Mouse (Mus musculus): Measurements from ENCODE around the gene Ifitm3. TPM values are rescaled to one million over a fixed set of nuclear protein-coding genes. Genes with fewer than 3 reads are reported as not detected.
"Not testable (repeated sequence)": the region's sequence is repeated elsewhere in the genome, so short reads cannot be mapped to it uniquely, and the experiment has no call there.

Gene Ifitm3
- polyA plus RNA-seq, 1 experiment = 313 TPM

GRCm38 (mm10) chr7:140971479-140972171, 38.9 kb downstream of the Ifitm3 start:
- DNase-seq = peak; percentile 69
- WGBS = 72% methylated on average over 8 of the region's 8 CpGs
- Histone ChIP-seq H3K27ac (ENCODE audit: insufficient read depth, low read depth, low read length) (peak overlapping the region; percentile 85), H3K4me3 (ENCODE audit: insufficient read depth, low read depth, low read length) (no peak overlapping the region), H3K36me3 (ENCODE audit: control insufficient read depth, insufficient read depth, low read length) (no peaks in the 10 kb centered on the region), H3K4me1 (ENCODE audit: control insufficient read depth, insufficient read depth, low read length) (no peaks in the 10 kb centered on the region), H3K27me3 (replicated peaks; ENCODE audit: control insufficient read depth, insufficient read depth, low read length) (no peaks in the 10 kb centered on the region)
- TF ChIP-seq CTCF (conservative IDR thresholded peaks at IDR 0.05; ENCODE audit: insufficient read depth, insufficient read length, low read depth, low read length) = no peak
- TF ChIP-seq POLR2A (IDR thresholded peaks at IDR 0.05; ENCODE audit: low read depth, low read length) = no peak

GRCm38 (mm10) chr7:140970931-140971330, 39.6 kb downstream of the Ifitm3 start:
- 64% methylated on average over 7 of the region's 7 CpGs for WGBS
- Histone ChIP-seq H3K27me3 (replicated peaks; ENCODE audit: control insufficient read depth, insufficient read depth, low read length) (no peaks in the 10 kb centered on the region), H3K36me3 (ENCODE audit: control insufficient read depth, insufficient read depth, low read length) (no peaks in the 10 kb centered on the region), H3K4me3 (ENCODE audit: insufficient read depth, low read depth, low read length) (no peak overlapping the region), H3K27ac (ENCODE audit: insufficient read depth, low read depth, low read length) (peak overlapping the region; percentile 22), H3K4me1 (ENCODE audit: control insufficient read depth, insufficient read depth, low read length) (no peaks in the 10 kb centered on the region)
- TF ChIP-seq CTCF (conservative IDR thresholded peaks at IDR 0.05; ENCODE audit: insufficient read depth, insufficient read length, low read depth, low read length) = no peak
- TF ChIP-seq POLR2A (IDR thresholded peaks at IDR 0.05; ENCODE audit: low read depth, low read length) = no peak
- no peak for DNase-seq

- H3K27ac ChIP-seq (ENCODE audit: insufficient read depth, low read depth, low read length); H3K27me3 ChIP-seq (replicated peaks; ENCODE audit: control insufficient read depth, insufficient read depth, low read length); DNase-seq; H3K36me3 ChIP-seq (ENCODE audit: control insufficient read depth, insufficient read depth, low read length); H3K4me1 ChIP-seq (ENCODE audit: control insufficient read depth, insufficient read depth, low read length): not testable (repeated sequence)
- 72% methylated on average over 3 of the region's 3 CpGs for WGBS
- peak overlapping the region; percentile 13; the same call in 1 of the 2 replicates for H3K4me3 ChIP-seq (ENCODE audit: insufficient read depth, low read depth, low read length)
Observed at GRCm38 (mm10) chr7:140968710-140969109, 41.9 kb downstream of the Ifitm3 start.

GRCm38 (mm10) chr7:140967862-140968591, 42.5 kb downstream of the Ifitm3 start:
- Histone ChIP-seq H3K4me3 (ENCODE audit: insufficient read depth, low read depth, low read length) (peak overlapping the region; percentile 34), H3K36me3 (ENCODE audit: control insufficient read depth, insufficient read depth, low read length) (no peaks in the 10 kb centered on the region), H3K4me1 (ENCODE audit: control insufficient read depth, insufficient read depth, low read length) (no peaks in the 10 kb centered on the region), H3K27me3 (replicated peaks; ENCODE audit: control insufficient read depth, insufficient read depth, low read length) (no peaks in the 10 kb centered on the region), H3K27ac (ENCODE audit: insufficient read depth, low read depth, low read length) (peak overlapping the region; percentile 35; the same call in 1 of the 2 replicates)
- 47% methylated on average over 14 of the region's 14 CpGs for WGBS
- no peak for DNase-seq
- TF ChIP-seq CTCF (conservative IDR thresholded peaks at IDR 0.05; ENCODE audit: insufficient read depth, insufficient read length, low read depth, low read length) = no peak
- no peak for TF ChIP-seq POLR2A (IDR thresholded peaks at IDR 0.05; ENCODE audit: low read depth, low read length)

GRCm38 (mm10) chr7:140966921-140967320, 43.6 kb downstream of the Ifitm3 start, which contains the start of gene Ifitm1:
TSS of gene Ifitm1 (plus strand) at chr7:140967221.
- H3K4me3 ChIP-seq (ENCODE audit: insufficient read depth, low read depth, low read length) = no peak within 1 kb of the TSS
- TF ChIP-seq POLR2A (IDR thresholded peaks at IDR 0.05; ENCODE audit: low read depth, low read length) = no peak
- no peak for TF ChIP-seq CTCF (conservative IDR thresholded peaks at IDR 0.05; ENCODE audit: insufficient read depth, insufficient read length, low read depth, low read length)
- peak within 1 kb of the TSS; percentile 35; the same call in 1 of the 2 replicates for H3K27ac ChIP-seq (ENCODE audit: insufficient read depth, low read depth, low read length)
- no peaks in the 10 kb centered on the region for H3K4me1 ChIP-seq (ENCODE audit: control insufficient read depth, insufficient read depth, low read length)
- no peaks in the 10 kb centered on the region for H3K36me3 ChIP-seq (ENCODE audit: control insufficient read depth, insufficient read depth, low read length)
- no peak for DNase-seq
- 95% methylated on average over 4 of the region's 4 CpGs for WGBS
- no peaks in the 10 kb centered on the region for H3K27me3 ChIP-seq (replicated peaks; ENCODE audit: control insufficient read depth, insufficient read depth, low read length)

- TF ChIP-seq POLR2A (IDR thresholded peaks at IDR 0.05; ENCODE audit: low read depth, low read length) (no peak), CTCF (conservative IDR thresholded peaks at IDR 0.05; ENCODE audit: insufficient read depth, insufficient read length, low read depth, low read length) (no peak)
Observed at GRCm38 (mm10) chr7:140962733-140963132, 47.8 kb downstream of the Ifitm3 start.

GRCm38 (mm10) chr7:140961416-140961815, 49.2 kb downstream of the Ifitm3 start:
- no peak overlapping the region for H3K4me3 ChIP-seq (ENCODE audit: insufficient read depth, low read depth, low read length)
- no peaks in the 10 kb centered on the region for H3K4me1 ChIP-seq (ENCODE audit: control insufficient read depth, insufficient read depth, low read length)
- TF ChIP-seq CTCF (conservative IDR thresholded peaks at IDR 0.05; ENCODE audit: insufficient read depth, insufficient read length, low read depth, low read length) = no peak
- TF ChIP-seq POLR2A (IDR thresholded peaks at IDR 0.05; ENCODE audit: low read depth, low read length) = no peak
- no peaks in the 10 kb centered on the region for H3K27me3 ChIP-seq (replicated peaks; ENCODE audit: control insufficient read depth, insufficient read depth, low read length)
- no peak for DNase-seq
- H3K36me3 ChIP-seq (ENCODE audit: control insufficient read depth, insufficient read depth, low read length) = no peaks in the 10 kb centered on the region
- no peak overlapping the region for H3K27ac ChIP-seq (ENCODE audit: insufficient read depth, low read depth, low read length)
- WGBS = 78% methylated on average over 2 of the region's 2 CpGs

More at GRCm38 (mm10) chr7:140962733-140963132, 47.8 kb downstream of the Ifitm3 start:
- no peaks in the 10 kb centered on the region for H3K27me3 ChIP-seq (replicated peaks; ENCODE audit: control insufficient read depth, insufficient read depth, low read length)
- no peak overlapping the region for H3K27ac ChIP-seq (ENCODE audit: insufficient read depth, low read depth, low read length)
- H3K4me1 ChIP-seq (ENCODE audit: control insufficient read depth, insufficient read depth, low read length) = no peaks in the 10 kb centered on the region
- WGBS = 91% methylated on average over 2 of the region's 2 CpGs
- DNase-seq = no peak
- H3K4me3 ChIP-seq (ENCODE audit: insufficient read depth, low read depth, low read length) = no peak overlapping the region
- H3K36me3 ChIP-seq (ENCODE audit: control insufficient read depth, insufficient read depth, low read length) = no peaks in the 10 kb centered on the region
